Mouse (Mus musculus) limb, embryonic 15.5 days (tissue): ENCODE measurements around the gene Tmem40. TPM values are rescaled to one million over a fixed set of nuclear protein-coding genes. Genes with fewer than 3 reads are reported as not detected.

Experiments used
- ATAC-seq: fragments of 200-750 bp; cut with Nextera tagmentation; 2 replicates; pipeline ENCODE4 v1.8.0; 2017; ENCODE audit warnings: low read depth, moderate TSS enrichment; ENCODE audit not compliant: insufficient number of reproducible peaks, low FRiP score, low TSS enrichment
- H3K27ac ChIP-seq: fragments of 300-500 bp; sonication (generic); 2 replicates; pipeline ENCODE4 v1.5.1; 2015; ENCODE audit warnings: moderate library complexity, mild to moderate bottlenecking, inconsistent platforms
- H3K27me3 ChIP-seq: fragments of 300-500 bp; sonication (generic); 2 replicates; pipeline ENCODE4 v1.6.1; 2015; ENCODE audit warnings: inconsistent platforms
- H3K36me3 ChIP-seq: fragments of 300-500 bp; sonication (generic); 2 replicates; pipeline ENCODE4 v1.6.1; 2015; ENCODE audit warnings: inconsistent platforms
- H3K4me1 ChIP-seq: fragments of 300-500 bp; sonication (generic); 2 replicates; pipeline ENCODE4 v1.6.1; 2015; ENCODE audit warnings: inconsistent platforms
- H3K4me2 ChIP-seq: fragments of 300-500 bp; sonication (generic); 2 replicates; pipeline ENCODE4 v1.6.1; 2015; ENCODE audit warnings: mild to moderate bottlenecking, inconsistent platforms
- H3K4me3 ChIP-seq: fragments of 300-500 bp; sonication (generic); 2 replicates; pipeline ENCODE4 v1.5.1; 2015; ENCODE audit warnings: mild to moderate bottlenecking, inconsistent platforms
- H3K9ac ChIP-seq: fragments of 300-500 bp; sonication (generic); 2 replicates; pipeline ENCODE4 v1.6.1; 2015; ENCODE audit warnings: inconsistent platforms
- H3K9me3 ChIP-seq: fragments of 300-500 bp; sonication (generic); 2 replicates; pipeline ENCODE4 v1.6.1; 2016; ENCODE audit warnings: inconsistent platforms
- WGBS: fragments of 180-500 bp; shearing (Covaris S2); methylation state at CpG from one replicate; pipeline ENCODE4 v1.1.7; 2015; 5-methylcytosine and 5-hydroxymethylcytosine counted together
- polyA plus RNA-seq: library from polyadenylated mRNA; unstranded; fragments of >200 nt; fragmentation: Nextera tagmentation; extraction: Ambion mirVana; gene quantifications from 2 replicates; pipeline ENCODE4 v1.2.1, GENCODE M21; 2015

Gene Tmem40
- polyA plus RNA-seq: 42.0 and 45.4 TPM in 2 replicates

GRCm38 (mm10) chr6:115761995-115762756 lies at the start of gene Tmem40:
Gene Tmem40, minus strand, starts transcription at chr6:115762410.
- H3K36me3 ChIP-seq: no peaks in the 10 kb centered on the region
- no peak within 1 kb of the TSS for H3K4me2 ChIP-seq
- H3K9me3 ChIP-seq: no peaks in the 10 kb centered on the region
- H3K4me3 ChIP-seq: 0 out of 2 replicates have a peak within 1 kb of the TSS, but pooled peaks have one; percentile 9
- H3K9ac ChIP-seq: no peak within 1 kb of the TSS
- WGBS: 5% methylated on average over 9 of the region's 9 CpGs
- peaks cover 33% of the 10 kb centered on the region for H3K4me1 ChIP-seq
- H3K27ac ChIP-seq: peak within 1 kb of the TSS; percentile 57
- no peak for ATAC-seq
- no peaks in the 10 kb centered on the region for H3K27me3 ChIP-seq

- Histone ChIP-seq H3K27me3 (no peaks in the 10 kb centered on the region), H3K9me3 (no peaks in the 10 kb centered on the region), H3K9ac (no peak overlapping the region), H3K36me3 (peaks cover 8% of the 10 kb centered on the region), H3K4me1 (peaks cover 8% of the 10 kb centered on the region), H3K4me3 (no peak overlapping the region), H3K27ac (no peak overlapping the region), H3K4me2 (no peak overlapping the region)
- no peak for ATAC-seq
- 66% methylated on average over 8 of the region's 8 CpGs for WGBS
Observed at GRCm38 (mm10) chr6:115811606-115812005, 49.4 kb upstream of the Tmem40 start.

GRCm38 (mm10) chr6:115808488-115809231 lies 46.5 kb upstream of the Tmem40 start, which contains the start of gene Rpl32:
Gene Rpl32, minus strand, starts transcription at chr6:115808747.
- no peaks in the 10 kb centered on the region for H3K9me3 ChIP-seq
- peaks cover 37% of the 10 kb centered on the region for H3K36me3 ChIP-seq
- peak within 1 kb of the TSS; percentile 73 for H3K4me3 ChIP-seq
- peak within 1 kb of the TSS; percentile 94 for H3K9ac ChIP-seq
- H3K27me3 ChIP-seq: no peaks in the 10 kb centered on the region
- WGBS: under 1% methylated on average over 47 of the region's 47 CpGs
- peak within 1 kb of the TSS; percentile 66 for H3K4me2 ChIP-seq
- peaks cover 18% of the 10 kb centered on the region for H3K4me1 ChIP-seq
- ATAC-seq: peak; percentile 67; the same call in 1 of the 2 replicates
- peak within 1 kb of the TSS; percentile 98 for H3K27ac ChIP-seq

- Histone ChIP-seq H3K9ac (peak overlapping the region; percentile 94), H3K4me3 (peak overlapping the region; percentile 73), H3K9me3 (no peaks in the 10 kb centered on the region), H3K27ac (peak overlapping the region; percentile 98), H3K4me1 (peaks cover 18% of the 10 kb centered on the region), H3K27me3 (no peaks in the 10 kb centered on the region), H3K4me2 (peak overlapping the region; percentile 66), H3K36me3 (peaks cover 41% of the 10 kb centered on the region)
- WGBS: 0% methylated on average over 22 of the region's 22 CpGs
- no peak for ATAC-seq
Observed at GRCm38 (mm10) chr6:115808196-115808487, 45.9 kb upstream of the Tmem40 start.

- no peak for ATAC-seq
- H3K4me1 ChIP-seq: peaks cover 18% of the 10 kb centered on the region
Observed at GRCm38 (mm10) chr6:115807464-115808195, 45.4 kb upstream of the Tmem40 start.

GRCm38 (mm10) chr6:115804432-115805192 lies 42.4 kb upstream of the Tmem40 start:
- WGBS: 62% methylated on average over 10 of the region's 10 CpGs
- no peaks in the 10 kb centered on the region for H3K27me3 ChIP-seq
- H3K4me2 ChIP-seq: no peak overlapping the region
- no peak for ATAC-seq
- H3K9me3 ChIP-seq: no peaks in the 10 kb centered on the region
- H3K4me3 ChIP-seq: no peak overlapping the region
- H3K9ac ChIP-seq: no peak overlapping the region
- H3K27ac ChIP-seq: no peak overlapping the region
- peaks cover 69% of the 10 kb centered on the region for H3K36me3 ChIP-seq
- H3K4me1 ChIP-seq: peaks cover 18% of the 10 kb centered on the region

More at GRCm38 (mm10) chr6:115807464-115808195, 45.4 kb upstream of the Tmem40 start:
- peak overlapping the region; percentile 73 for H3K4me3 ChIP-seq
- peak overlapping the region; percentile 98 for H3K27ac ChIP-seq
- 1% methylated on average over 15 of the region's 15 CpGs for WGBS
- H3K27me3 ChIP-seq: no peaks in the 10 kb centered on the region
- H3K36me3 ChIP-seq: peaks cover 44% of the 10 kb centered on the region
- H3K4me2 ChIP-seq: peak overlapping the region; percentile 66
- H3K9ac ChIP-seq: peak overlapping the region; percentile 94
- H3K9me3 ChIP-seq: no peaks in the 10 kb centered on the region

- 42% methylated on average over 16 of the region's 16 CpGs for WGBS
- H3K4me3 ChIP-seq: no peak overlapping the region
- H3K9ac ChIP-seq: no peak overlapping the region
- peaks cover 18% of the 10 kb centered on the region for H3K4me1 ChIP-seq
- no peaks in the 10 kb centered on the region for H3K27me3 ChIP-seq
- H3K9me3 ChIP-seq: no peaks in the 10 kb centered on the region
- H3K4me2 ChIP-seq: no peak overlapping the region
- no peak overlapping the region for H3K27ac ChIP-seq
- H3K36me3 ChIP-seq: peaks cover 77% of the 10 kb centered on the region
- ATAC-seq: no peak
Observed at GRCm38 (mm10) chr6:115803541-115804382, 41.6 kb upstream of the Tmem40 start.

GRCm38 (mm10) chr6:115801811-115802210 lies 39.6 kb upstream of the Tmem40 start:
- no peak for ATAC-seq
- no peak overlapping the region for H3K4me3 ChIP-seq
- no peaks in the 10 kb centered on the region for H3K9me3 ChIP-seq
- peaks cover 11% of the 10 kb centered on the region for H3K4me1 ChIP-seq
- H3K27me3 ChIP-seq: no peaks in the 10 kb centered on the region
- 91% methylated on average over 3 of the region's 3 CpGs for WGBS
- H3K36me3 ChIP-seq: peaks cover 91% of the 10 kb centered on the region
- no peak overlapping the region for H3K4me2 ChIP-seq
- H3K9ac ChIP-seq: no peak overlapping the region
- H3K27ac ChIP-seq: no peak overlapping the region

GRCm38 (mm10) chr6:115792691-115793215 lies 30.5 kb upstream of the Tmem40 start:
- Histone ChIP-seq H3K9ac (no peak overlapping the region), H3K27ac (no peak overlapping the region; the same call in 1 of the 2 replicates), H3K4me1 (peaks cover 10% of the 10 kb centered on the region), H3K9me3 (no peaks in the 10 kb centered on the region), H3K27me3 (no peaks in the 10 kb centered on the region), H3K36me3 (peaks cover 87% of the 10 kb centered on the region), H3K4me2 (no peak overlapping the region), H3K4me3 (no peak overlapping the region)
- no peak for ATAC-seq
- 78% methylated on average over 21 of the region's 21 CpGs for WGBS

GRCm38 (mm10) chr6:115791842-115792686 lies 29.9 kb upstream of the Tmem40 start:
- Histone ChIP-seq H3K9me3 (no peaks in the 10 kb centered on the region), H3K9ac (no peak overlapping the region), H3K4me1 (peaks cover 10% of the 10 kb centered on the region), H3K36me3 (peaks cover 86% of the 10 kb centered on the region), H3K27me3 (no peaks in the 10 kb centered on the region), H3K4me3 (no peak overlapping the region), H3K4me2 (no peak overlapping the region), H3K27ac (no peak overlapping the region; the same call in 1 of the 2 replicates)
- WGBS: 75% methylated on average over 34 of the region's 34 CpGs
- peak; percentile 68 for ATAC-seq
